Mouse (Mus musculus): Measurements from ENCODE around the gene Fam241b.

The Fam241b gene

DNA sequence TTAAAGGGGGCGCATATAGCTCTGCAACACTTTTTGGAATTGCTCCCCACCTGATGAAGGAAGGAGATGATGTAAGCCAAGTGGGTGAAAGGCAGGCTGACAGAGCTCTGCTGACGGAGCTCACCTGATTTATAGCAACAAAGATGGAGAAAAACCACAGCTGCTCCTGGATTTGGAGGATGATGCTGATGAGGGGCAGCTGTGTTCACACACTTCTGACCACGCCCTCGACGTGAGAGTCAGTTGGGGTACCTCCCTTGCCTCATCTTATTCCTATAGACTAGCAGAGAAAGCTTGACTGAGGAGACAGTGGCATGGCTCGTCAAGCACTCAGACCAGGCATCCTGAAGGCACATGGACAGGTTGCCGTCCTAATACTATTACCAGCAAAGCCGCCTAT is at the start of gene Fam241b:
TSS of gene Fam241b (minus strand) at position 101 of the 400 bp plus-strand sequence.
- no peak for DNase-seq

DNA sequence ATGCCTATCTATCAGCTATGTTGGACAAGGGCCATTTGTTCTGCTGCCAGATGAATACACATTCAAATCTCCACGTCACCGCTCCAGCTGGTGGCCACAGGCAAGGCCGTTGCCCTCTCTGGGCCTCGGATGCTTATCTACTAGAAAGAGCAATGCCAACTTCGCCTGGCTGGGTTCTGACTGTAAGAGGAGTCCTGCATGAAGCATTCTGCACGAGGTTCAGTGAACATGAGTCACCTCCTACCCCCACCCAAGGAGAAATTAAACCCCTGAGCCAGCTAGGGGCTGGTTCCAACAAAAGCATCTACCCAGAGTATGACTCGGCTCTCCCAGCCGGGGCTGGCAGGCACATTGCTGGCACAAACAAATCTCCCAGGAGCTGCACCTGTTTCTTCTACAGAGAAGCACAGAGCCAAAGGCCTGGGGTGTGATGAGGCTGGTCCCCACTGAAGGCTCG is 49.0 kb upstream of the Fam241b start:
- peak; percentile 41 to 48 for DNase-seq

DNA sequence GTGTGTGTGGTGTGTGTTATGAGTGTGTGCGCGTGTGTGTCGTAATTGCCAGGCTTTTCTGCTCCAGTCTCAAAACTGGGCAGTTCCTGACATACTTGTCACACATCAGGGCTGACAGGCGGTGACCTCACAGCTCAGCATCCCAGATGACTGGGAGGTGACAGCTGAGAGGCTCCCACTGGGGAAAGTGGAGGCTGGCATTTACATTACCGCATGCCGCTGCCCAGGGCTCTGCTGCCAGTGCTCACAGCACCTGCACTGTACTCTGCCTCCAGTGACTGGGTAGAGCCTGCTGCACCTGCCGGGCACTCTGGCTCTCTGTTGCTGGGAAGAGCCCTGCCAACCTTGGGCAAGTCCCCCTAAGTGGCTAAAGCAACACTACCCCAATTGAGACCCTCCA is 47.1 kb upstream of the Fam241b start:
- DNase-seq: no peak

DNA sequence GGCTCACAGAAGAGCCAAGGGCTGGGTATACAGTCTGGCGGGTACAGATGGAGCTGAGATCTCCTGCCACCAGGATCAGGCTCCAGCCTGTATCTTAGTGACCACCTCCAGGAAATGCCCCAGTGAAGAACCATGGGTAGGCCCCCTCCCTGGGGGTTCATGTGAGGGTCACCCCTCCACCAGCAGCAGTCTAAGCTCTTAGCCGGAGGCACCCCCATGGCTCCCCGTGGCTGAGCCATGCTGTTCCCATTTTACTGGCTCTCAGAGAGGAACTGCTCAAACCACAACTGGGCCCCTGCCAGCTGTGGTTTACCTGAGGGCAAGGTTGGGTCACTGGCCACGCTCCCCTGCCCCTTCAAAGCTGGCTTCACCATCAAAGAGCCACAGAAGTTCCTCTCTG is 46.2 kb upstream of the Fam241b start:
- peak; percentile 72 to 83 for DNase-seq

DNA sequence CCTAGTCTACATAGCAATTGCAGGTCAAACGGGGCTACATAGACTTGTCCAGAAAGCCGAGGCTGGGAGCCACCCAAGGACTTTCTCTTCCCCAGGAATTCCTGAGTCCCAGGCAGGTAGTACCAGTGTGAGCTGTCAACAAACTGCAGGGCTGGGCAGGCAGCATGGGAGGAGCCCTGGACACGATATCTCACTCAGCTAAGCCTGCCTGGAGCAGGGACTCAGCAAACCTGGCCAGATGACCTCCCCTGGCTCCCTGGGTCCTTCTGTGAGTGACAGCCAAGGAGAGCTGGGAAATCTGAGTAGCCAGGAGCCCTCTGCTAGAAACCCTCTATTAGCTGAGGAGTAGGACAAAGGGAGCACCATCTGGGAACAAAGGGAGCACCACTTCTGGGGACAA is 45.6 kb upstream of the Fam241b start:
- peak; percentile 44 to 49 for DNase-seq

DNA sequence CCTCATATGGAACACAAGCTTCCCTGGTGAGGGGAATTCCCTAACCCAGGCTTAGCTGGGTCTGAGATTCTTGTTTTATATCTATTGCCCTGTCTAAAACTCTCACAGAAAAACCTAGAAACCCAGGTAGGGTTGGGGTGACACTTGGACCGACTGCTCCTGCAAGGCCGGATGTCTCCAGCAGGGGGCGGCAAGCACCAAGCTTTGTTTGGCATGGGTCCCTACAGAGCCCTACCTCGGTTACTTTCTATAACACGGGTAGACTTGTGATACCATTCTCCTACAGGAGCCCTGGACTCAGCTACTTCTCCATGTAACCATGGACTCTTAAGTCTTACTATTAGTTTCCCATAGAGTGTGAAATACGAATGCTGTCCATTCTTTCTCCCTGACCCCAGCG is 43.2 kb upstream of the Fam241b start:
- peak; percentile 75 to 79 for DNase-seq

DNA sequence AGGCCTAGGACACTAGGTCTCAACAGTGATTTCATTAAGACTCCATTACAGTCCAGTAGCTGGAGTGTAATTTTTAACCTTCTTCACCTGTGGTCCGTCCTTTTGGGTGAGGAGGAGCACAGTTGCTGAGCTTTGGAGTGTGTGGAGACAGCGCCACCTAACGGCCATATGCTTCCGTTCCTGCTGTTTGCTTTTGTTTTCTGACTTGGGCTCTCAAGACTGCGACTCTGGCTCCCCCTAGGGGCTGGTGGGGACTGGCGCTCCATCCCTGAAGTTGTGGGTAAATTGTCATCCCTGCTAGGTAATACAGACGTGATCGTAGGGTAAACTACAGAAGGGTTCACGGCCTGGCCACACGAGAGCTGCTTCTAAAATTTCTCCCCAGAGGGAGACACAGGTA is 39.3 kb upstream of the Fam241b start:
- DNase-seq: peak; percentile 89 to 93

DNA sequence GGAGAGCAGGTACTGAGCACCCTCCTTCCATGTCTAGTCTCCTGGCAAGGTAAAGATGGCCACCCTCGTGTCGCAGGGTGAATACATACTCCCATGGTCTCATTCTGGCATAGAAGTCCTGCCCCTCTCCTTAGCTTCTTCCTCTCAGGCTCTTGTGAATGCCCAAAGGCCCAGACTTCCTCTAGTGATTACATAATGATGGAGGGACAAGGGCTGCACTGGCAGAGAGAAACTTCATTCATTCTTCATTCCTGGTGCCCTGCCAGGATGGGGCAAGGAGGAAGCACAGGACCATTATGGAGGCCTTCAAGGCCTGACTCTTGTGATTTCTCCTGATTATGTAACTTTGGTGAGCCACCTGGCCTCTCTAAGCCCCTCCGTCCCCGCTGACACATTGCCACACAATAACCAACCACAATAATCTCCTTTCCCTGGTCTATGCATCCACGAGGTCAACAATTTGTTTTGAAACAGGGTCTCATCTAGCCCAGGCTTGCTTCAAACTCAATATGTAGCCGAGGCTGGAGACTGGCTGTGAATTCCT is 38.8 kb upstream of the Fam241b start:
- DNase-seq: no peak

DNA sequence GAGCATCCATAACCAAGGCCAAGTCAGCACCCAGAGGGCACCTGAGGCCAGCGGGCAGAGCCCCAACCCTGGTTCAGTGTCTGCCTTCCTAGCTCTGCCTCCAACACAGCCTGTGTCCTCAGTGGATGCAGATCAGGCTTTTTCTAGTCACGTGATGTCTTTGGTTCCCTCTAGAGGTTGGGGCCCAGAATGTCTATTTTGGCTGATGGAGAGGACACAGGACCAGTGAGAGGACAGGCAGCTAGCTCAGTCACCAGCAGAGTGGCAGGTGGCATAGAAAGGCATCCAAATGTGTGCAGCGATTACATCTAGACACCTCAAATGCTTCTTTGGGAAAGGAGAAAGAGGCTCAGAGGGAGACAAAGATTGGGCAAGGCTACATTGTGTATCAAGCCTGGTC is 38.0 kb upstream of the Fam241b start:
- no peak for DNase-seq

DNA sequence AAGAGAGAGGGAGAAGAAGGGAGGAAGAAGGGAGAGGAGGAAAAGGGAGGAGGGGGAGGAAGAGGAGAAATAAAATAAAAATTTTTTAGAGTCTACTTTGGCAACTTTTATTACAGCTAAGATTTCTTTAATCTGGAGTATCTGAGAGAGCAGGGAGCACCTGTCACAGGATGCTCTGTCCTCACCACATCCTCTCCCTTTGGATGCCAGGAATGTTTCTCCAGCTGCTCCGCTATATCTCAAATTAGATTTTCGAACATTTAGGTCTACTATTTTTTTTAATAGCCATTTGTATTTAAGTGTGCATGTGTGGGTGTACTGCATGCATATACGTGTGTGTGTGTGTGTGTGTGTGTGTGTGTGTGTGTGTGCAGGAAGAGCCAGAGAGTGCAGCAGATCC is 36.2 kb upstream of the Fam241b start:
- no peak for DNase-seq

DNA sequence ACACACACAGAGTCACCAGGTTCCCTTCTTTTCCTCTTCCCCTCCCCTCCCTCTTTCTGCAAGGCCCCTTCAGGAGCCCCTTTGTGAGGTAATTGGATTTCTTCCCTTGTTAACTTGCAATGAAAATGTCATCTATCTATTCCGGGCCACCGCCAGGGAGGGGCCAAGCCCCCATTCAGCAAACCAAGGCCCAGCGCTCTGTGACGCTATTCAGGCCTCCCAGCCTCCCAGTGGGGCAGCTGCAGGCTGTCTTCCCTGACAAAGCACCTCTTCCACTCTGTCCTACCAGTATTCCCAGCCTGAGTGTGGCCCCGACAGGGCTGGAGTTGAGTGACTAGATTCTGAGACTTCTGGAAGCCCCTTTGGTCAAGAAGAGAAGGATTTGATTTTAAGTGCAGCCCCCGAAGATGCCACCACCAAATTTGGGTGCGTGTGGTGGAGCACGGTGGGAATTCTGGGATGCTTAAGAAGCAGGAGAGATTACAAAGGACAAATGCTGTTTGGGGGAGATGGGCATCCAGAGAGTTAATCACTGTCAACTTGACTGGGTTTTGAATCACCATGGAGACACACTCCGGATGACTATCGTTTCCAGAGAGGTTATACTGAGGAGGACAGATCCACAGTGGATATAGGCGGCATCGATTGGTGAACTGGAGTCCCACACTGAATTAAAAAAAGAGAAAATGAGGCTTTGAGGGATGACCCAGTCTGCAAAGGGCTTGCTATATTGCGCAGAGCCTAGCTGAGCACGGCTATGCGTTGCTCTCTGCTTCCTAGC is 31.0 kb upstream of the Fam241b start:
- no peak for DNase-seq

DNA sequence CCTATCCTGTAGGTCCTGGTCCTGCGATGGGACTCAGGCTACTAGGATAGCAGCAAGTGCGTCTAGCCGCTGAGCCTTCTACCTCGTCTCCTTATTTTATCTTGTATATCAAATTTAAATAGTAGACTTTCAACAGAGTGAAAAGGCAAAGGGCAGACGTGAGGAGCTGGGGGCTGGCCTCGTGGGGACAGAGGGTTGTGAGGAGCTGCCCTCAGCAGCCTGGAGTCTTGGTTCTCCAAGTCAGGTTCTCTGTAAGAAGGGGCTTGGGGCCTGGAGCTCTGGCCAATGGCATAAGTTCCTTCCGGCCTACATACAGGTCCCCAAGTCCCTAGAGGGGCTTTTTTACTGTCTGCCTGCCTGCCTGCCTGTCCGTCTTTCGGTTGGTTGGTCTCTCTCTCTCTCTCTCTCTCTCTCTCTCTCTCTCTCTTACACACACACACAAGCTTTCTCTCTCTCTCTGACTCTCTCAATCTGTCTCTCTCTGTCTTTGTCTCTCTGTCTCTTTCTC is 30.3 kb upstream of the Fam241b start:
- no peak for DNase-seq

DNA sequence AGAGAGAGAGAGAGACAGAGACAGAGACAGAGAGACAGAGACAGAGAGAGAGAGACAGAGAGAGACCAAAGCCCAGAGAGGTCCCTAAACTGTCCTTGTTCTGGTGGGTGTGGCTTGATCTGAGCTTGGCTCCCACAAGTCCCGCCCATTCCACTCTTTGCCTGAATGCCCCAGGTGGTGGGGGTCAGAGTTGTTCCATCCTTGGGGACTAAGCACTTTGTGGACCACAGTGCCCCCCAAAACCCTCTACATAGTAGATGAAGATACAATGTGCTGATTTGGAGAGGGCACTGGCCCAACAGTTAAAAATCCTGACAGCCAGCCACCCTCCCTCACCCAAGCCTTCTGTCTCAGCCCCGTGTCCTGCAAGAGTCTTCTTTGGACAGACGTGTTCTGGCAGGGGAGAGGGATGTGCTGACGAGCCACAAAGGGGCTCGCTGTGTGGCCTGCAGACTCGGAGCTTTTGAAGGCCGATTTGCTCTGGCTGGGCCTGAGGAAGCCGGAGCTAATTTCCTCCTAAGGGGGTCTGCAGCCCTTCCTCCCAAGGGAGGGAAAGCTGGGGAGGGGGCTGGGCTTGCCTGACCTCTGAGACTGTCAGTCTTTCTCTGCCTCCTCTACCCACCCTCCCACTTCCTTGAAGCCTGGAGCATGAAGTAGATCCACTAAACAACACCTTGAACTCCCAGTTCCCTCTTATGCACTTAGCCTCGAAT is 29.3 kb upstream of the Fam241b start:
- no peak for DNase-seq

DNA sequence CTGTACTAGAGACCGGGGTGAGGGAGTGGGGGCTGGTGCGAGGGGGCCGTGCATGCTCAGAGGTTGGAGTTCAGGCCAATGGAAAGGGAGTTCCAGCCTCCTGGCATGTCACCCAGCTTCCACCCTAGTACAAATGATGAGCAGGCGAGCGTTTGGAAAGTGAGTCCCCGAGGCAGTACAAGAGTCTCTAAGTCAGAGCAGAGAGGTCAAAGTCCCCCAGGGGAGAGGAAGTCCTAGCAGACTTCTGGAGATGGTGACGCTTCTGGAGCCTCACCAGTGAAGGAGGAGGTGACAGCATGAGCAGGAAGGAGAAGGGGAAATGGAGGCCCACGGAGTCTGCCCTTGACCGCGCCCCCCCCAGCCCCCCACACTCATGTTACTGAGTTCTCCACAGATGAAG is 18.7 kb upstream of the Fam241b start:
- DNase-seq: no peak

DNA sequence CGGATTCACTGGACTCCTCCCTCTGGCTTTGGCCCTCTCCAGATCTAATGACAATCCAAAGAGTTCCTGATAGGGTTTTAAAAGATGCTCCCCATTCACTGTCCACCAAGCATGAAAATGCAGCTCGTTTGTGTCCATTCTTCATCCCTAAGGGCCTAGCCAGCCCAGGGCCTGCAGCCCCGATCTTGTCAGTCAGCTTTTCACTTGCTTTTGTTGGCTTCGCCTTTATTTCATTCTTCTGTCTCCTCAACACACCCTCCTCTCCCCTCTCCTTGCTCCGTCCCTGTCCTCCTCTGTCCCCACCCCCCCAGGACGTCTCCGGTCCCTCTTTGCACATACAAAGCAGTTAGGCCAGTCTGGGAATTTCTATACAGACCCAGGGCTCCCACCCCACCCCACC is 6.2 kb upstream of the Fam241b start:
- DNase-seq: no peak

DNA sequence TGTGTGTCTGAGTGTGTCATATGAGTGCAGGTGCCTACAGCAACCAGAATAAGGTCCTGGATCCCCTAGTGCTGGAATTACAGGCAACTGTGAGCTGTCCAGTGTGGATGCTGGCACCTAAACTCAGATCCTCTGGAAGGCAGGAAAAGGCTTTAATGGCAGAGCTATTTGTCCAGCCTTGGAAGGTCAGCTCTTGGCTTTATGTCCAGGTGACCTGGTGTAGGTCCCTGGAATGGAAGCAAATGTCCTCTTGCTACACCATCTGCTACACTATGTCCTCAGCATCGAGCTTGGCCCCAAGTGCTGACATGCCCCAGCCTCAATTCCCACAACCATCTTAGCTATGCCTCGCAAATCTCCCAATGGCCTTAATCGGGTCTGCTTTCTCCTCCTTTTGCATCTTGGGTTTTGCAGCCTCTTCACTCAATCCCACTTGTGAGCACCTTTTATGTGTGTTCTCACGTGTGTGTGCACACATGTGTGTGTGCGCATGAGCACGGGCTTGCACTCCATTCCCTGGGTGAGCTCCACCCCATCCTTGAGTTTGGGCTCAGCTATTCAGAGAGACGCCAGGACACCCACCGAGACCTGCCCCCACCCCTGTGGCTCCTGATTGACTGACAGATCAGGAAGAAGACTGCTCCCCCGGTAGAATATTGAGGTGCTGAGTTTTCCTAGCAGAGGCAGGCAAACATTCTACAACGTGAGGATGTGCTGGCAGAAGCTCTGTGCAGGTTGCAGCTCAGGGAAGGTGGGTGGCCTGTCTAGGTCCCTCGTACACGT is 3.9 kb upstream of the Fam241b start:
- DNase-seq: no peak

DNA sequence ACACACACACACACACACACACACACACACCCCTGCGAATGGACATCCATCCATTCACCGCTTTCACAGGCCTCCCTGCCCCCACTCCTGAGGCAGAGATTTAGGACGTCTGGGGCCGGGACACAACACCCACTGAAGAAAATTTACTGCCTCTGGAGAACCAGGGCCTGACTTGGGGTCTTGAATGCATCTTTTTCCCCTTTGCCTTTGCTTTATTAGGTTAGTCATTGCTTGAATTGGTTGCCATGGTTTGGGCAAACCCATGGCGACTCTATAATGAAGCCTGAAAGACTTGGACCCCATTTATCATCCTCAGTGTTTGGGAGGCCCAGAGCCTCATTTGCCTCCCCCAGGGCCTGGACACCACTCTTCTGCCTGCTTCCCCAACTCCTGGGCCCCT is 2.2 kb upstream of the Fam241b start:
- no peak for DNase-seq

DNA sequence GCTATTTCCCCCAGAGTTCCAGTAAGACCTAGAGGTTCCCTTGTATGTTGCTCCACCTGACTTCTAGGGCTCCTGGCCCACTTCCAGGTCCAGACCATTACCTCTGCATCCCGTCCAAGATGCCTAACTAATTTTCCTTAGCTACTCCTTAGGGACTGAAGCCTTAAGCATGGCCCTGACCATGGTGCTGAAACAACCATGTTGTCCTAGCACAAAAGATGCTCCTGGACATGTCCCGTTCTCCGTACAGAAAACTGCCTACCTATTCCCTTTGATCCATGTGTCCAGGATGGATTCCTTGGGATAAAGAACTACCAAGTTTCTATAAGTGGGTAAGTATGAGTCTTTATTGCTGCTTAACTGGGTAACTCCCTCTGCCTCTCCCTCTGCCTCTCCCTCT is 5.7 kb downstream of the Fam241b start:
- DNase-seq: no peak

DNA sequence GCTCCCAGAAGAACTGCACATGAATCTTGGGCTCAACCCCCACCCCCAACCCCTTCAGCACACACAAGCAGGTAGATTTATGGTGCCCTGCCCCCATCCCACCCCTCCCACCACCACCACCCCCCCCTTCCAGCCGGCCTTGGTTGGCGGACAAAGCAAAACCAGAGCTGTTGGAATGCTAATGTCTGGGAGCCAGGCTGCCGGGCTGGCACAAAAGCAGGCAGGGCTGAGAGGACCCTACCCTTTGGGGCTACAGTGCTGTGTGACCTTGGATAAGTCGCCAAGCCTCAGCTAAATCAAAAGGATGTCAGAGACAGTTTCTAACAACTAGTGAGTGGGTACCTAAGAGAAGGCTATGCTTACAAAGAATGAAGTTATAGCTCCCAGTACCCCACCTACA is 6.6 kb downstream of the Fam241b start:
- DNase-seq: no peak

DNA sequence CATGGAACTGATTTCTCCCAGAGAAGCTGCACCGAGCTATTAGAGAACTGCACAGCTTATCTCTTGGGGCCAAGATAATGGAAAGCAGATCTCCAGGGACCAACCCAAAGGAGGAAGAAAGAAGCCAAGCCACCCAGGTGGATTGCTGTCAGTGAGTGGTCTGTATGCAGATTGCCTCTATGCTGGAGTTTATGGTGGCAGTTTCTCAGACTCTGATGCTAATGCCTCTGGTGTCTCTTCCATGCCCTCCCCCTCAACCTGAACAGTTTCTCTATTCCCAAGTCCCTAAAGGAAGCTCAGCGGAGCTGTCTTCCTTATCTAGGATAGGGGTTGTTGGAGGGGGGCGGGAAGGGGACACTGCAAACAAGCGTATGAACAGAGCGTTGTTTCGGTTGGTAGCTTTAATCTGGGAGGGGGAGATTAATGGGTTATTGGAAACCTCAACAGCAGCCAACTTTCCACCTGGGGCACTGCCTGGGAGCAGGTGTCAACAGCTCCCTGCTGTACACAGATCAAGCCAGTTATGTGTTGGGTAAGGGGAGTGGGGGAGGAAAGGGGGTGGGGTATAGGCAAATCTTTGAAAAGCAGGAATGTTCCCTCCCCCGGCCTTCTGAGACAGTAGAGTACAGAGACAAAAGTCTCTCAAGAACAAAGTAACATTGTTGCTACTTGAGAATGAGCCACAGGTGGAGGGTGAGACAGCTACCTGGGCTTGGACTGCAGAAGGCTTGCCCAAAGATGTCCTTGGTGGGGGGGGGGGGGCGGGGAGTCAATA is 7.8 kb downstream of the Fam241b start:
- no peak for DNase-seq

DNA sequence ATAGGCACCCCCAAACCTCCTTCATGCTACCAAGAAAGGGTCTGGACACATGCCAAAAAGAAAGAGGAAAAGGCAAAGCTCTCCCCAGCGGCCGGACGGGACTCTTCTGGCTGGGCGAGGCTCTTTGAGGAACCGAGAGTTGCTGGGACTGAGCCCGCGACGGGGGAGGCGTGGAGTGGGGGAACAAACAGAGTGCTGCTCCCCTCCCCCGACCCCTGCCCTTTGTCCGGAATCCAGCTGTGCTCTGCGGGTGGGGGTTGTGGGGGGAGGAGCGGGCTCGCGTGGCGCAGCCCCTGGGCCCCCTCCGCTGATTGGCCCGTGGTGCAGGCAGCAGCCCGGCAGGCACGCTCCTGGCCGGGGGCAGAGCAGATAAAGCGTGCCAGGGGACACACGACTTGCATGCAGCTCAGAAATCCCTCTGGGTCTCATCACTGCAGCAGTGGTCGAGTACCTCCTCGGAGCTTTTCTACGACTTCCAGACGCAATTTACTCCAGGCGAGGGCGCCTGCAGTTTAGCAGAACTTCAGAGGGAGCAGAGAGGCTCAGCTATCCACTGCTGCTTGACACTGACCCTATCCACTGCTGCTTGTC is 10.9 kb downstream of the Fam241b start, which contains the start of gene Neurog3:
TSS of gene Neurog3 (plus strand) at position 400 of the 591 bp plus-strand sequence.
- no peak for DNase-seq

Measured in lung, adult 18-20 months (tissue).